Mouse (Mus musculus) limb, embryonic 12.5 days (tissue): Measurements from ENCODE around the gene Tarbp2. TPM values are rescaled to one million over a fixed set of nuclear protein-coding genes. Genes with fewer than 3 reads are reported as not detected.

Source experiments
- ATAC-seq: fragments of 200-750 bp; cut with Nextera tagmentation; 2 replicates; pipeline ENCODE4 v1.8.0; 2017; ENCODE audit warnings: low read depth, moderate TSS enrichment; ENCODE audit not compliant: insufficient number of reproducible peaks, insufficient read depth, low FRiP score, low TSS enrichment
- H3K27ac ChIP-seq: fragments of 300-500 bp; sonication (generic); 2 replicates; pipeline ENCODE4 v1.5.1; 2016; ENCODE audit warnings: mild to moderate bottlenecking, moderate library complexity
- H3K27me3 ChIP-seq: fragments of 300-500 bp; sonication (generic); 2 replicates; pipeline ENCODE4 v1.6.1; 2016; ENCODE audit warnings: mild to moderate bottlenecking, moderate library complexity
- H3K36me3 ChIP-seq: fragments of 300-500 bp; sonication (generic); 2 replicates; pipeline ENCODE4 v1.6.1; 2016; ENCODE audit warnings: mild to moderate bottlenecking, moderate library complexity
- H3K4me1 ChIP-seq: fragments of 300-500 bp; sonication (generic); replicated peaks from 2 replicates; pipeline ENCODE4 v1.6.1; 2016
- H3K4me2 ChIP-seq: fragments of 300-500 bp; sonication (generic); 2 replicates; pipeline ENCODE4 v1.6.1; 2016; ENCODE audit warnings: mild to moderate bottlenecking, moderate library complexity
- H3K4me3 ChIP-seq: fragments of 300-500 bp; sonication (generic); replicated peaks from 2 replicates; pipeline ENCODE4 v1.5.1; 2016; ENCODE audit warnings: mild to moderate bottlenecking
- H3K9ac ChIP-seq: fragments of 300-500 bp; sonication (generic); replicated peaks from 2 replicates; pipeline ENCODE4 v1.6.1; 2016; ENCODE audit warnings: mild to moderate bottlenecking, moderate library complexity
- H3K9me3 ChIP-seq: fragments of 300-500 bp; sonication (generic); 2 replicates; pipeline ENCODE4 v1.6.1; 2016; ENCODE audit warnings: mild to moderate bottlenecking, moderate library complexity
- WGBS: fragments of 180-500 bp; shearing (Covaris S2); methylation state at CpG from one replicate; pipeline ENCODE4 v1.1.7; 2016; 5-methylcytosine and 5-hydroxymethylcytosine counted together
- polyA plus RNA-seq: library from polyadenylated mRNA; unstranded; fragments of >200 nt; fragmentation: Nextera tagmentation; extraction: Ambion mirVana; gene quantifications from 2 replicates; pipeline ENCODE4 v1.2.1, GENCODE M21; 2016

Tarbp2 gene
- polyA plus RNA-seq, 1 experiment from 2014 or later: 111 TPM

- Histone ChIP-seq H3K9ac (no peak overlapping the region), H3K27ac (no peak overlapping the region), H3K9me3 (no peaks in the 10 kb centered on the region), H3K4me1 (peaks cover 18% of the 10 kb centered on the region), H3K4me2 (no peak overlapping the region), H3K36me3 (peaks cover 63% of the 10 kb centered on the region), H3K27me3 (no peaks in the 10 kb centered on the region), H3K4me3 (no peak overlapping the region)
- WGBS: 70% methylated on average over 2 of the region's 2 CpGs
- ATAC-seq: no peak
Measured at GRCm38 (mm10) chr15:102506464-102506830, 11.5 kb upstream of the Tarbp2 start.

GRCm38 (mm10) chr15:102506864-102507263 is 11.1 kb upstream of the Tarbp2 start:
- Histone ChIP-seq H3K27ac (no peak overlapping the region), H3K4me3 (no peak overlapping the region), H3K36me3 (peaks cover 59% of the 10 kb centered on the region), H3K9me3 (no peaks in the 10 kb centered on the region), H3K4me2 (no peak overlapping the region), H3K27me3 (no peaks in the 10 kb centered on the region), H3K4me1 (peaks cover 23% of the 10 kb centered on the region), H3K9ac (no peak overlapping the region)
- ATAC-seq: no peak
- 92% methylated on average over 1 of the region's 1 CpGs for WGBS

DNA sequence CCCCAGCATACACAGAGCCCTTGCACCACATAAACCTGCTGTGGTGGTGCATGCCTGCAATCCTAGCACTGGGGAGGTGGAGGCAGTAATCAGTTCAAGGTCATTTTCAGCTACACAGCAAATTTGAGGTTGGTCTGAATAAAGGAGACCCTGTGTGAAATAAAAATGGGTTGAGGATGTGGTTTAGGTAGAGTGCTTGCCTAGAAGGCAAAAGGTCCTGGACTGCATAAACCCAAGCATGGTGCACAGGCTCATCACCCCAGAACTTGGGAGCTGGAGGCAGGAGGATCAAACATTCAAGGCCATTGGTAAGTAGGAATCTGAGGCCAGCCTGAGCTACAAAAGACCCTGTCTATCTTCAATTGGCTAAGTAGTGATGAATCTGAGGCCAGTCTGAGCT is 10.4 kb upstream of the Tarbp2 start:
- H3K9me3 ChIP-seq: no peaks in the 10 kb centered on the region
- no peak overlapping the region for H3K4me2 ChIP-seq
- H3K27me3 ChIP-seq: no peaks in the 10 kb centered on the region
- peaks cover 30% of the 10 kb centered on the region for H3K4me1 ChIP-seq
- H3K4me3 ChIP-seq: no peak overlapping the region
- peaks cover 52% of the 10 kb centered on the region for H3K36me3 ChIP-seq
- no peak overlapping the region for H3K9ac ChIP-seq
- no peak for ATAC-seq
- no peak overlapping the region for H3K27ac ChIP-seq

DNA sequence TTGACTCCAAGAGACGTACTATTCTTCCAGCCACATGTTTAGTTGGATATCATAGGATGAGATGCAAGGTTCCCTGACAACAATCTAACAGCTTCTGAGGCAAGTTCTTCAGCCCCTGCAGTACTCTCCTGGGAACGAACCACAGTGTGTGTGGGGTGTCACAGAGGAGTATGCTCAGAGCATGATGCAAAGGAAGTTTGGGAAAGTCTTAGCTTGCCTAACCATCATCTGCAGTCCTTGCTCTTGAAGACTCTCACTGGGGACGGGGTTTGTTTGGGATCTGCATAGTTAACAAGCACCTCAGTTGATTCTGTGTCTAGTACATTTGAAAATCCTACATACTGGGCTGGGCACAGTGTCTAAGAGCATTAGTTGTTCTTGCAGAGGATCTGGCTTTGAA is 9.7 kb upstream of the Tarbp2 start:
- H3K9me3 ChIP-seq: no peaks in the 10 kb centered on the region
- no peak overlapping the region for H3K27ac ChIP-seq
- H3K9ac ChIP-seq: no peak overlapping the region
- peaks cover 34% of the 10 kb centered on the region for H3K4me1 ChIP-seq
- H3K4me2 ChIP-seq: no peak overlapping the region
- H3K36me3 ChIP-seq: peaks cover 45% of the 10 kb centered on the region
- no peak overlapping the region for H3K4me3 ChIP-seq
- WGBS: 83% methylated on average over 3 of the region's 3 CpGs
- no peak for ATAC-seq
- no peaks in the 10 kb centered on the region for H3K27me3 ChIP-seq

DNA sequence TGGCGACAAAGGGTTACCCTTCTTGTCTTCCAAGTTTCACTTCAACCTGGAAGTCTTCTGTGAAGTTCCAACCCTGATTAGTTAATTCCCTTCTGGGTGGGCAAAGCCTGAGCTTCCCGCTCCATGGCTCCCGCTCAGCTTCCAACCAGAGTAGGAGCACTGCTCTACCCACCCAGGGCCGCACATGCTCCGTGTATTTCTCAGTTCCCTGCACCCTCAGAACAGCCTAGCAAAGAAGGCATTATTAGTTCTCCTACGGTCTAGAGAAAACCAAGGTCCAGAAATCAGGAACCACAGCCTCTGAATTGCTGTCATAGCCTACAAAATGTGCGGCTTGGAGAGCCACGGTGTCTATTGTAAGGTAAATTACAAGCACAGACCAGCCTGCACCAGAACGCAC is 7.9 kb upstream of the Tarbp2 start:
- Histone ChIP-seq H3K4me3 (peak overlapping the region; percentile 59), H3K9ac (peak overlapping the region; percentile 61), H3K27ac (peak overlapping the region; percentile 87), H3K27me3 (no peaks in the 10 kb centered on the region), H3K4me1 (peaks cover 34% of the 10 kb centered on the region), H3K4me2 (peak overlapping the region; percentile 83), H3K36me3 (peaks cover 27% of the 10 kb centered on the region), H3K9me3 (no peaks in the 10 kb centered on the region)
- ATAC-seq: peak; percentile 52
- WGBS: 5% methylated on average over 9 of the region's 9 CpGs

DNA sequence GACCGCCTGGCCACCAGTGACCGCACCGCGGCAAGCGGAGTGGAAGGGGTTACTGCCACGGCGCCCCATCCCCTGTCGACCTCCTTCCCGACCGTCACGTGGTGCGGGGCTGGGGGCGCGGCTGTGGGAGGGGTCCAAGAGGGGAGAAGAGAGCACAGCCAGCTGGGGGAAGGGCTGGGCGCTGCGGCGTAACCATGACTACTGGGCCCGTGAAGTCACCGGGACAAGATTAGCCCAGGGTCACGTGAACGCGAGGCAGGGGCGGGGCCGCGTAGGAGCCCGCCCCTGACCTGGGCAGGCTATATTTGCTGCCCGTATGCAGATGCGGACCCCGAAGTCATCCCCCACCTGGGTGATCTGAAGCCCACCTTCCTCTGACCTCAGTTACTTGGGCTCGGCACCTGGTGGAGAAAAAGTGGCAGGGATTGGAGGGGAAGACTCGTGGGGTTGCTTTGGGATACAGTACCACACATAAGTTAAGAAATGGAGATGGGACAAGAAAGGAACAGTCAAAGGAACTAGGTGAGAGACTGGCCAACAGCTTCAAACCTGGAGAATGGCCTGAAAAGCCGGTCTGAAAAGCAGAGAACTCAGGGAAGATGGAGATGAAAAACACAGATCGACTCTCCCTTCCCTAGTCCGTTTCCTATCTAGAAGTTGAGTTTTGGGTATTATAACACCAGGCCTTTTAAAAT is 7.3 kb upstream of the Tarbp2 start:
- Histone ChIP-seq H3K4me1 (peaks cover 40% of the 10 kb centered on the region), H3K27ac (peak overlapping the region; percentile 87), H3K27me3 (no peaks in the 10 kb centered on the region), H3K4me3 (peak overlapping the region; percentile 59), H3K36me3 (peaks cover 21% of the 10 kb centered on the region), H3K4me2 (peak overlapping the region; percentile 83), H3K9ac (peak overlapping the region; percentile 61), H3K9me3 (no peaks in the 10 kb centered on the region)
- 3% methylated on average over 34 of the region's 34 CpGs for WGBS
- ATAC-seq: peak; percentile 92

GRCm38 (mm10) chr15:102511285-102511833 is 6.6 kb upstream of the Tarbp2 start:
- peak overlapping the region; percentile 83 for H3K4me2 ChIP-seq
- ATAC-seq: no peak
- peaks cover 16% of the 10 kb centered on the region; the same call in 1 of the 2 replicates for H3K36me3 ChIP-seq
- peak overlapping the region; percentile 61; the same call in 1 of the 2 replicates for H3K9ac ChIP-seq
- peak overlapping the region; percentile 87 for H3K27ac ChIP-seq
- 6% methylated on average over 6 of the region's 6 CpGs for WGBS
- H3K27me3 ChIP-seq: no peaks in the 10 kb centered on the region
- H3K4me3 ChIP-seq: peak overlapping the region; percentile 59
- H3K9me3 ChIP-seq: no peaks in the 10 kb centered on the region
- H3K4me1 ChIP-seq: peaks cover 46% of the 10 kb centered on the region

DNA sequence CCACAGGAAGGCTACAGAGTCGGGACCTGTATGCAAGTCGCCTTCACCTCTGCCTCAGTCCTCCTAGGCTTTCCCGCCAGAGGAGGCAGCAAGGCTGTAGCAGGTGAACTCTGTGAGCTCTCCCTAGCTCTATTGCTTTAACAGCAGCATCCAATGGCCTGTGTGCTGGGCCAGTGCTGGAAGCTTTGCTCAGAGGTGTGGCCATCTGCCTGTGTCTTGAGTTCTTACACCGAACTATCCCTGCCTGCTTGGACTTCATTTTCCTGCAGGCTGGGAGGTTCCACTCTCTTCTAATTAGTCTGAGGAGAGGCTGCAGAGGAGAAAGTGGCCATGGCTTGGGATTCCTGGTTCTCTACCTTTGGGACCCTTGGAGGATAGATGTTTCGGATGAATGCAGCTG is 6.0 kb upstream of the Tarbp2 start:
- Histone ChIP-seq H3K27me3 (no peaks in the 10 kb centered on the region), H3K4me1 (peaks cover 46% of the 10 kb centered on the region), H3K27ac (peak overlapping the region; percentile 87), H3K9ac (peak overlapping the region; percentile 35; the same call in 1 of the 2 replicates), H3K4me2 (peak overlapping the region; percentile 83; the same call in 1 of the 2 replicates), H3K36me3 (peaks cover 16% of the 10 kb centered on the region; the same call in 1 of the 2 replicates), H3K9me3 (no peaks in the 10 kb centered on the region), H3K4me3 (no peak overlapping the region)
- no peak for ATAC-seq
- 23% methylated on average over 5 of the region's 5 CpGs for WGBS

DNA sequence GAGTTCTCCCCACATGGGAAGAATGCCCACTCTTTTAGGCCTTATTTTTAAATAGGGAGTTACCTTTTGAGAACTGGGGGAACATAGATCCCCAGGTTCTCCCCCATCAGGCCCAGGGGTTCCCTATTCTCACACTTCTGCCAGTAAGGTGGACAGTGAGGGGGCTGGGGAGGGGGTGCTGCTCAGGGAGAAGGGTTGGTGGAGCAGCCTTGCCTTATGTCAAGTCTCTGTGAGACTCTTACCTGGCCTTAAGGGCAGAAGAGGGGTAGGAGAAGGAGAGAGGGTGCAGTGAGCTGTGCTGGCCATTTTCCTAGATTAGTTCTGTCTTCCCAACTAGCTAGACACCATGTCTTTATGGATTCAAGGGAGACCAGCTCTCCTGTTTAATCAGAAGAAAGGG is 5.5 kb upstream of the Tarbp2 start:
- H3K4me3 ChIP-seq: no peak overlapping the region
- H3K27ac ChIP-seq: peak overlapping the region; percentile 30; the same call in 1 of the 2 replicates
- peaks cover 13% of the 10 kb centered on the region; the same call in 1 of the 2 replicates for H3K36me3 ChIP-seq
- no peak for ATAC-seq
- H3K9ac ChIP-seq: peak overlapping the region; percentile 35; the same call in 1 of the 2 replicates
- H3K4me1 ChIP-seq: peaks cover 46% of the 10 kb centered on the region
- H3K9me3 ChIP-seq: no peaks in the 10 kb centered on the region
- H3K4me2 ChIP-seq: no peak overlapping the region
- H3K27me3 ChIP-seq: no peaks in the 10 kb centered on the region

GRCm38 (mm10) chr15:102513004-102513403 is 5.0 kb upstream of the Tarbp2 start:
- Histone ChIP-seq H3K9ac (no peak overlapping the region), H3K4me3 (no peak overlapping the region), H3K9me3 (no peaks in the 10 kb centered on the region), H3K4me1 (peaks cover 46% of the 10 kb centered on the region), H3K27ac (no peak overlapping the region; the same call in 1 of the 2 replicates), H3K36me3 (peaks cover 10% of the 10 kb centered on the region; the same call in 1 of the 2 replicates), H3K27me3 (no peaks in the 10 kb centered on the region), H3K4me2 (no peak overlapping the region)
- ATAC-seq: no peak
- 81% methylated on average over 3 of the region's 3 CpGs for WGBS

- no peak overlapping the region for H3K27ac ChIP-seq
- H3K9me3 ChIP-seq: no peaks in the 10 kb centered on the region
- ATAC-seq: no peak
- peak overlapping the region; percentile 70 for H3K4me3 ChIP-seq
- H3K9ac ChIP-seq: no peak overlapping the region
- 92% methylated on average over 2 of the region's 2 CpGs for WGBS
- peaks cover 45% of the 10 kb centered on the region for H3K4me1 ChIP-seq
- H3K27me3 ChIP-seq: no peaks in the 10 kb centered on the region
- peak overlapping the region; percentile 76; the same call in 1 of the 2 replicates for H3K4me2 ChIP-seq
- H3K36me3 ChIP-seq: no peaks in the 10 kb centered on the region
Measured at GRCm38 (mm10) chr15:102515261-102515660, 2.7 kb upstream of the Tarbp2 start.
